Mouse (Mus musculus) gastrocnemius, postnatal 14 days (tissue): ENCODE data around the gene Uhrf1. TPM values are rescaled to one million over a fixed set of nuclear protein-coding genes. Genes with fewer than 3 reads are reported as not detected.

Source experiments
- DNase-seq: peaks from one replicate; pipeline ENCODE4 v3.0.0; 2021; ENCODE audit warnings: mixed read lengths
- intact Hi-C: fragments of 180-260 bp; cut with DNase I; formaldehyde crosslinking; loops from one replicate; pipeline ENCODE4 v1.15.1; 2025; ENCODE audit warnings: low total_unique reads
- total RNA-seq, 2 experiments: library from RNA; stranded (reverse); gene quantifications; 2 replicates each; pipeline ENCODE4 v1.2.3; 2021

The Uhrf1 gene
- total RNA-seq, 2 experiments from 2014 or later, result 5.4 to 7.4 TPM

- no peak for DNase-seq
- intact Hi-C loops, result no loop called here
Measured at GRCm38 (mm10) chr17:56293291-56293690, 9.8 kb upstream of the Uhrf1 start.

- intact Hi-C loops, result no loop called here
- DNase-seq, result no peak
Measured at GRCm38 (mm10) chr17:56294241-56294640, 8.9 kb upstream of the Uhrf1 start.

- intact Hi-C loops, result loop anchor here (5.0 kb wide), 1 partner anchor 46 kb away; no protein-coding TSS in a partner anchor
- no peak for DNase-seq
Measured at GRCm38 (mm10) chr17:56296201-56296600, 6.9 kb upstream of the Uhrf1 start.

- DNase-seq, result no peak
- intact Hi-C loops, result loop anchor here (5.0 kb wide), 1 partner anchor 44 kb away; no protein-coding TSS in a partner anchor
Measured at GRCm38 (mm10) chr17:56298238-56298637, 4.9 kb upstream of the Uhrf1 start.

GRCm38 (mm10) chr17:56300186-56300585 is 2.9 kb upstream of the Uhrf1 start, which contains the start of gene Arrdc5:
TSS of gene Arrdc5 (minus strand) at chr17:56300286.
- no peak for DNase-seq
- intact Hi-C loops, result no loop called here

- DNase-seq, result peak; percentile 35
- intact Hi-C loops, result no loop called here
Measured at GRCm38 (mm10) chr17:56302363-56302996, 641 bp upstream of the Uhrf1 start.

GRCm38 (mm10) chr17:56303847-56304586 is 896 bp downstream of the Uhrf1 start:
- DNase-seq, result peak; percentile 96
- intact Hi-C loops, result no loop called here

GRCm38 (mm10) chr17:56304718-56305117 is 1.6 kb downstream of the Uhrf1 start:
- DNase-seq, result no peak
- intact Hi-C loops, result no loop called here

GRCm38 (mm10) chr17:56305156-56305555 is 2.0 kb downstream of the Uhrf1 start:
- DNase-seq, result no peak
- intact Hi-C loops, result no loop called here

- DNase-seq, result no peak
- intact Hi-C loops, result no loop called here
Measured at GRCm38 (mm10) chr17:56305826-56306225, 2.7 kb downstream of the Uhrf1 start.

GRCm38 (mm10) chr17:56308088-56308487 is 5.0 kb downstream of the Uhrf1 start:
- no peak for DNase-seq
- intact Hi-C loops, result no loop called here

- intact Hi-C loops, result no loop called here
- DNase-seq, result no peak
Measured at GRCm38 (mm10) chr17:56309191-56309945, 6.2 kb downstream of the Uhrf1 start.

GRCm38 (mm10) chr17:56324419-56324818 is 21.3 kb downstream of the Uhrf1 start:
- intact Hi-C loops, result no loop called here
- DNase-seq, result no peak

GRCm38 (mm10) chr17:56325450-56326152 is 22.5 kb downstream of the Uhrf1 start, which contains the start of gene Kdm4b:
TSS of gene Kdm4b (plus strand) at chr17:56326062.
- intact Hi-C loops, result no loop called here
- DNase-seq, result peak; percentile 99

GRCm38 (mm10) chr17:56326153-56327147 is 23.3 kb downstream of the Uhrf1 start:
- DNase-seq, result peak; percentile 35
- intact Hi-C loops, result no loop called here

GRCm38 (mm10) chr17:56329267-56329666 is 26.1 kb downstream of the Uhrf1 start:
- DNase-seq, result no peak
- intact Hi-C loops, result no loop called here

GRCm38 (mm10) chr17:56330345-56330744 is 27.2 kb downstream of the Uhrf1 start:
- intact Hi-C loops, result no loop called here
- no peak for DNase-seq

- peak; percentile 54 for DNase-seq
- intact Hi-C loops, result no loop called here
Measured at GRCm38 (mm10) chr17:56331256-56331655, 28.1 kb downstream of the Uhrf1 start.
